Mouse (Mus musculus): ENCODE measurements around the gene Odaph.

Odaph gene

GRCm38 (mm10) chr5:91989261-91989660 is 2.0 kb downstream of the Odaph start:
- DNase-seq (ENCODE audit: low spot score in 2 of 2), result no peak

- DNase-seq (ENCODE audit: low spot score in 2 of 2), result no peak
Measured at GRCm38 (mm10) chr5:91991191-91991937, 4.1 kb downstream of the Odaph start.

- DNase-seq (ENCODE audit: low spot score in 2 of 2), result no peak
Measured at GRCm38 (mm10) chr5:91993061-91993460, 5.8 kb downstream of the Odaph start.

- DNase-seq (ENCODE audit: low spot score in 2 of 2), result peak; percentile 60 to 61
Measured at GRCm38 (mm10) chr5:91994546-91994945, 7.3 kb downstream of the Odaph start.

- no peak for DNase-seq (ENCODE audit: low spot score in 2 of 2)
Measured at GRCm38 (mm10) chr5:92000770-92001169, 13.5 kb downstream of the Odaph start.

- DNase-seq (ENCODE audit: low spot score in 2 of 2), result no peak
Measured at GRCm38 (mm10) chr5:92003011-92003410, 15.7 kb downstream of the Odaph start.

GRCm38 (mm10) chr5:92009827-92010226 is 22.6 kb downstream of the Odaph start:
- DNase-seq (ENCODE audit: low spot score in 2 of 2), result no peak

GRCm38 (mm10) chr5:92011756-92012155 is 24.5 kb downstream of the Odaph start:
- DNase-seq (ENCODE audit: low spot score in 2 of 2), result no peak

GRCm38 (mm10) chr5:92019960-92020359 is 32.7 kb downstream of the Odaph start:
- DNase-seq (ENCODE audit: low spot score in 2 of 2), result no peak

- peak; percentile 96 to 98 for DNase-seq (ENCODE audit: low spot score in 2 of 2)
Measured at GRCm38 (mm10) chr5:92042377-92043348, 55.4 kb downstream of the Odaph start.

- no peak for DNase-seq (ENCODE audit: low spot score in 2 of 2)
Measured at GRCm38 (mm10) chr5:92043783-92044182, 56.5 kb downstream of the Odaph start, which contains the start of gene Cdkl2. Gene Cdkl2 (minus strand): TSS chr5:92043883.
